Mouse (Mus musculus) hindbrain, postnatal 0 days (tissue): Measurements from ENCODE around the gene Hspbp1. TPM values are rescaled to one million over a fixed set of nuclear protein-coding genes. Genes with fewer than 3 reads are reported as not detected.

ENCODE experiments used
- ATAC-seq: fragments of 200-750 bp; cut with Nextera tagmentation; 2 replicates; pipeline ENCODE4 v1.8.0; 2017; ENCODE audit warnings: mild to moderate bottlenecking, moderate TSS enrichment, moderate library complexity
- DNase-seq: peaks from one replicate; pipeline ENCODE4 v3.0.0-alpha.2; 2015; ENCODE audit warnings: low spot score
- H3K27ac ChIP-seq: fragments of 300-500 bp; sonication (generic); 2 replicates; pipeline ENCODE4 v1.5.1; 2014; ENCODE audit warnings: mild to moderate bottlenecking
- H3K27me3 ChIP-seq: fragments of 300-500 bp; sonication (generic); 2 replicates; pipeline ENCODE4 v1.6.1; 2014; ENCODE audit warnings: low read length, mixed read lengths; ENCODE audit not compliant: insufficient read depth
- H3K36me3 ChIP-seq: fragments of 300-500 bp; sonication (generic); 2 replicates; pipeline ENCODE4 v1.6.1; 2014; ENCODE audit warnings: low read length, mixed read lengths; ENCODE audit not compliant: insufficient read depth
- H3K4me1 ChIP-seq: fragments of 300-500 bp; sonication (generic); 2 replicates; pipeline ENCODE4 v1.6.1; 2014; ENCODE audit warnings: antibody characterized with exemption, low read length, mixed read lengths; ENCODE audit not compliant: insufficient read depth
- H3K4me2 ChIP-seq: fragments of 300-500 bp; sonication (generic); 2 replicates; pipeline ENCODE4 v1.6.1; 2014; ENCODE audit warnings: low read depth, mild to moderate bottlenecking, low read length, moderate library complexity, mixed read lengths
- H3K4me3 ChIP-seq: fragments of 300-500 bp; sonication (generic); 2 replicates; pipeline ENCODE4 v1.5.1; 2014; ENCODE audit warnings: low read length
- H3K9ac ChIP-seq: fragments of 300-500 bp; sonication (generic); replicated peaks from 2 replicates; pipeline ENCODE4 v1.6.1; 2014; ENCODE audit warnings: mild to moderate bottlenecking, low read length, moderate library complexity, mixed read lengths
- H3K9me3 ChIP-seq: fragments of 300-500 bp; sonication (generic); 2 replicates; pipeline ENCODE4 v1.6.1; 2016; ENCODE audit warnings: low read length, mixed read lengths
- CTCF ChIP-seq: IDR thresholded peaks from 2 replicates; pipeline ENCODE4 v1.5.1; 2016; ENCODE audit warnings: antibody characterized with exemption, control low read depth, low read depth
- WGBS: fragments of 180-500 bp; shearing (Covaris S2); extraction: QIAGEN DNeasy Blood & Tissue Kit; methylation state at CpG from one replicate; pipeline ENCODE4 v1.1.7; 2014; 5-methylcytosine and 5-hydroxymethylcytosine counted together
- polyA plus RNA-seq: library from polyadenylated mRNA; unstranded; fragments of >200 nt; fragmentation: Nextera tagmentation; extraction: Ambion mirVana; gene quantifications from 2 replicates; pipeline ENCODE4 v1.2.1, GENCODE M21; 2015
- total RNA-seq: library from RNA; depleted of rRNA; stranded (reverse); fragments of >200 nt; gene quantifications from 2 replicates; pipeline ENCODE4 v1.2.3, GENCODE M21; 2014

The Hspbp1 gene
- total and polyA plus RNA-seq, 2 experiments from 2014 or later, result 174 to 288 TPM

DNA sequence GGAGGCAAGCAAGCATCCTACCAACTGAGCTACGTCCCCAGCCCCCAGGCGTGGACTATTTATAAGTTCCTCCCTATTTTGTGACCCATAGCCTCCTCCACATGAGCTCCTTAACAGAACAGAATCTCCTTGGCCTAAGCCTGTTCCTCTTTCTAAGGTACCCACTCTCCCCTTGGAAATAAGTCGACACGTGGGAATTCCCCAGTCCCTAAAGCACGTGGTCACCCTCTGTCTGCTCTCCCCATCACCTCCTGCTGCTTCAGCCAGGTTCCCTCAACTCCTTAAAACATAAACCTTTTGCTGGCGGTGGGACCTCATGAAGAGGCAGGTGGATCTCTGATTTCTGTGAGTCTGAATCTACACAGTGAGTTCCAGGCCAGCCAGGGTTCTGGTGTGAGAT is 32.1 kb upstream of the Hspbp1 start:
- H3K27me3 ChIP-seq, result no peaks in the 10 kb centered on the region
- ATAC-seq (no peak), DNase-seq (no peak)
- no peak overlapping the region for H3K4me3 ChIP-seq
- H3K4me2 ChIP-seq, result no peak overlapping the region
- no peak for TF ChIP-seq CTCF
- no peaks in the 10 kb centered on the region for H3K4me1 ChIP-seq
- H3K27ac ChIP-seq, result no peak overlapping the region
- peaks cover 27% of the 10 kb centered on the region for H3K36me3 ChIP-seq
- 67% methylated on average over 6 of the region's 6 CpGs for WGBS
- no peak overlapping the region for H3K9ac ChIP-seq
- H3K9me3 ChIP-seq, result no peaks in the 10 kb centered on the region

DNA sequence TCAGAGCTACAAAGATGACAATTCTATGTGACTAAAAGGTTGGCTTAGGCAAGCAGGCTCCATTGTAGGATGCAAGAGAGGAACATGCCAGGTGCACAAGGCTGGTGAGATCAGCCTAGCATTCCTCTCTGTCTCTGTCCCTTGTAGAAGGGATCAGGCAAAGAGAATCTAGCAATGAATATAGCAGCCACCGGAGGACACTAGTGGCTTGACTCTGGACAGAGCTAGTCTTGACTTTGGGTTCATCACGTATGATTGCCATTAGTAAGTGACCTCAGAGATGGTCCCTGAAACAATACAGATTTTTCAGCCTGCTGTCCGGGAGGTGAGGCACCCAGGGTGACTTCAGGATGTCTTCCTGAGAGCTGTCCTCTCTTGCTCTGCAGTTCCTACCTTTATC is 27.7 kb upstream of the Hspbp1 start:
- H3K27me3 ChIP-seq, result no peaks in the 10 kb centered on the region
- no peak; the same call in 1 of the 2 replicates for TF ChIP-seq CTCF
- no peak for ATAC-seq
- H3K27ac ChIP-seq, result no peak overlapping the region
- H3K4me2 ChIP-seq, result no peak overlapping the region
- no peak for DNase-seq
- H3K9ac ChIP-seq, result no peak overlapping the region
- H3K9me3 ChIP-seq, result no peaks in the 10 kb centered on the region
- H3K4me3 ChIP-seq, result no peak overlapping the region
- 89% methylated on average over 3 of the region's 3 CpGs for WGBS
- no peaks in the 10 kb centered on the region for H3K4me1 ChIP-seq
- H3K36me3 ChIP-seq, result peaks cover 63% of the 10 kb centered on the region

DNA sequence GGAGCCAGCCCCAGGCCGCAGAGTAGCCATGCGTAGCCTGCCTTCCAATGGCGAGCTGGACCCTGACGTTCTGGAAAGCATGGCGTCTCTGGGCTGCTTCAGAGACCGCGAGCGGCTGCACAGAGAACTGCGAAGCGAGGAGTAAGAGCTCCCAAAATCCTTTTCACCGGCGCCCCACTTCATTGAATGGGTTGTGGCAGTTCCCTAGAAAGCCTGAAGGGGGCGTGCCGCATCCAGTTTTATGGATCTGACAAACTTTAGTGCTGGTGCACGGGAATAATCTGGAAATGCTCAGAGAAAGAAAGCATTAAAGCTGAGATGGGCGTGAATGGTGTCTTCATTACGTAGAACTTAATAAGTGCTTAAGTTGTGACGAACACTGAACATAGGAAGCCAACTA is 20.2 kb upstream of the Hspbp1 start:
- ATAC-seq (peak; percentile 41; the same call in 1 of the 2 replicates), DNase-seq (peak; percentile 70)
- Histone ChIP-seq H3K9ac (no peak overlapping the region; the same call in 1 of the 2 replicates), H3K4me3 (no peak overlapping the region), H3K4me1 (no peaks in the 10 kb centered on the region), H3K27ac (no peak overlapping the region), H3K4me2 (no peak overlapping the region), H3K27me3 (no peaks in the 10 kb centered on the region), H3K36me3 (peaks cover 54% of the 10 kb centered on the region), H3K9me3 (no peaks in the 10 kb centered on the region)
- 43% methylated on average over 18 of the region's 18 CpGs for WGBS
- TF ChIP-seq CTCF, result peak; percentile 77

DNA sequence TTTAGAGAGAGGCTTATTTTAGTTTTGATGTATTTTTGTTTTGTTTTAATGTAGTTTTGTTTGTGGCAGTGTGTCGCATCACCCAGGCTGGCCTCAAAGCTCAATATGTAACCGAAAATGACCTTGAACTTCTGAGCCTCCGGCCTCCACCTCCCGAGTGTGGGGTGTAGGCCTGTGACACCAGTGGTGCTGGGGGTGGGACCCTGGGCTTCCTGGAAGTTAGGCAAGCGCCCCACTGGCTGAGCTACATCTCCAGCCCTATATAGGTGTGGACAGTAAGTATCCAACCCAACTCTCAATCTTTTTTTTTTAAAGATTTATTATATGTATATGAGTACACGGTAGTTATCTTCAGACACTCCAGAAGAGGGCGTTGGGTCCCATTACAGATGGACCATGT is 18.3 kb upstream of the Hspbp1 start:
- no peak for DNase-seq
- no peak for ATAC-seq
- Histone ChIP-seq H3K27me3 (no peaks in the 10 kb centered on the region), H3K9ac (no peak overlapping the region), H3K4me3 (no peak overlapping the region), H3K4me1 (no peaks in the 10 kb centered on the region), H3K4me2 (no peak overlapping the region), H3K9me3 (no peaks in the 10 kb centered on the region), H3K27ac (no peak overlapping the region), H3K36me3 (peaks cover 54% of the 10 kb centered on the region)
- TF ChIP-seq CTCF, result no peak
- 93% methylated on average over 7 of the region's 7 CpGs for WGBS

DNA sequence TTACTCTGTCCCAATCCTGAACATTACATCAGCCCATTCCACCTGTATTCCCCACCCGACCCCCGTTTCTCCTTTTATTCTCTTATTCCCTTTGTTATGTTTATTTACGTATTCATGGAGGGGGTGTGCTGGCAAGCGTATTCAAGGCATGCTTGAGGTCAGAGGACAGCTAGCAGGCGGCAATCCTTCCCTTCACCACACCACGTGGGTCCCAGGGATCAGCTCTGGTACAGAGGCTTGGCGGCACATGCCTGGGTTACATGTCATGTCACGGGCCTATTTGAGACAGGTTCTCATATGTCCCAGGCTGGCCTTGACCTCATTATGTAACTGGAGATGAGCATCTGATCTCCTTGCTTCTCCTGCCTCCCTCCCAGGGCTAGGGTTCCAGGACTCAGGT is 17.5 kb upstream of the Hspbp1 start:
- no peak for DNase-seq
- no peak overlapping the region for H3K4me2 ChIP-seq
- peaks cover 48% of the 10 kb centered on the region for H3K36me3 ChIP-seq
- H3K27ac ChIP-seq, result no peak overlapping the region
- no peak overlapping the region for H3K4me3 ChIP-seq
- TF ChIP-seq CTCF, result no peak
- H3K4me1 ChIP-seq, result no peaks in the 10 kb centered on the region
- no peak for ATAC-seq
- H3K27me3 ChIP-seq, result no peaks in the 10 kb centered on the region
- H3K9me3 ChIP-seq, result no peaks in the 10 kb centered on the region
- WGBS, result 31% methylated on average over 8 of the region's 8 CpGs
- no peak overlapping the region for H3K9ac ChIP-seq

DNA sequence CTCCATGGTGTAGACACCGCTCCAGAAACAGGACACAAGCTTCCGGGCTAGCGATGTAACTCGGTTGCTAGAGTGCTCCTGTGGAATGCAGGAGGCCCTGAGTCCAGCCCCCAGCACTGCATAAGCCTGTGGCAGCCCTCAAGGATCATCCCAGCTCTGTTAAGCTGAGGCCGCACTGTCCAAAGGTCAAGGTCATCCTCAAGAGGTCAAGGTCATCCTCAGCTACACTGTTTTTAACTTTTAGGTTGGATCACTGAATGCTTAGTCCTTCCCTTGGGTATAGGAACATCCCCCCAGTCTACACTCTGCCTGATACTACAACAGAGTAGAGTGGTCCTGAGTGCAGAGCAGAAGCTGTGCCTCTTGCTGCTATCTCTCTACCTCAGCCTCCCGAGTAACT is 8.1 kb upstream of the Hspbp1 start:
- no peak overlapping the region for H3K4me2 ChIP-seq
- H3K36me3 ChIP-seq, result peaks cover 27% of the 10 kb centered on the region
- no peaks in the 10 kb centered on the region; the same call in 1 of the 2 replicates for H3K4me1 ChIP-seq
- H3K27me3 ChIP-seq, result no peaks in the 10 kb centered on the region
- ATAC-seq, result no peak
- no peak for DNase-seq
- TF ChIP-seq CTCF, result no peak
- 59% methylated on average over 6 of the region's 6 CpGs for WGBS
- H3K9me3 ChIP-seq, result no peaks in the 10 kb centered on the region
- no peak overlapping the region for H3K27ac ChIP-seq
- no peak overlapping the region for H3K4me3 ChIP-seq
- H3K9ac ChIP-seq, result no peak overlapping the region

DNA sequence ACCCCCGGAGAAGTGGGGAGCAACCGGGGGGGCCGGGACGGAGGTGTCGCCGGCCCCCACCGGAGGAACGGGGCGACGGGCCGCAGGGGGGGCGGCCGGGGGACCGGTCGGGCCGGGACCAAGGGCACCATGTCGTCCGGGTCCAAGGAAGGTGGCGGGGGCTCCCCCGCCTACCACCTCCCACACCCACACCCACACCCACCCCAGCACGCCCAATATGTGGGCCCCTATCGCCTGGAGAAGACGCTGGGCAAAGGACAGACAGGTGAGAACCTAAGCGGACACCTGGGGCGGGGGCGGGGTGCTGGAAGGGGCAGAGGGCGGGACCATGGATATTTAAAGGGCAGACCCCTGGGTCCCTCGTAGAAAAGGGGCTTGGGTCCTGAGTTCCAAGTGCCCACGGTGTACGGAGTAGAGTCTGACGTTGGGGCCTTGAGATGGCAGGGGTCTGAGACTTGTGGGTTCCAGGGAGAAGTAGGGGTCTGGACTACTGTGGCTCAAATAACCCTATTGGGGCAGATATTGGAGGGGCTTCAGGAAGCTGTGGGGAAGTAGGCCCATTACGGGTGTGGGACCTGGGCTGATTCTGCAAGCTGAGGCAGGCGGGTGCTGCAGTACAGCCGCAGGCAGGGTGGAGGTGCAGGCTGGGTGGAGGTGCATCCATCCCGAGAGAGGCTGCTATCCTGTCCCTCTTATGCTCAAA is 6.2 kb upstream of the Hspbp1 start:
- Histone ChIP-seq H3K4me2 (peak overlapping the region; percentile 72), H3K27ac (peak overlapping the region; percentile 97), H3K36me3 (peaks cover 21% of the 10 kb centered on the region), H3K9ac (peak overlapping the region; percentile 100), H3K4me3 (peak overlapping the region; percentile 87), H3K9me3 (no peaks in the 10 kb centered on the region), H3K27me3 (no peaks in the 10 kb centered on the region), H3K4me1 (no peaks in the 10 kb centered on the region; the same call in 1 of the 2 replicates)
- no peak for TF ChIP-seq CTCF
- peak; percentile 53 for ATAC-seq
- DNase-seq, result peak; percentile 40
- WGBS, result 3% methylated on average over 31 of the region's 35 CpGs
